Mouse (Mus musculus) MEL (cell line): ENCODE measurements at regions not wholly inside any gene's neighbourhood (a gene's known extent, or its start where the extent isn't known, plus 50 kb on each side); places are given as distances from the start of the nearest gene placed in this dataset.
"Not testable (repeated sequence)": the region's sequence is repeated elsewhere in the genome, so short reads cannot be mapped to it uniquely, and the experiment has no call there.

ENCODE experiments used
- CHD2 ChIP-seq: IDR thresholded peaks from 2 replicates; pipeline ENCODE4 v1.6.1; 2011; ENCODE audit warnings: low read length, improper control_type of control experiment
- CTCF ChIP-seq, 3 experiments: IDR thresholded peaks in 2 of 3; conservative IDR thresholded peaks in 1 of 3; 2 replicates each; pipeline ENCODE4 v1.5.1; 2011 to 2012; ENCODE audit warnings: low read length in 3 of 3, low read depth in 2 of 3, mild to moderate bottlenecking in 2 of 3, improper control_type of control experiment in 1 of 3, inconsistent platforms in 1 of 3, mixed read lengths in 1 of 3, moderate library complexity in 1 of 3; ENCODE audit not compliant: control insufficient read depth in 1 of 3, insufficient read depth in 1 of 3, poor library complexity in 1 of 3, severe bottlenecking in 1 of 3
- EP300 ChIP-seq, 2 experiments: IDR thresholded peaks; 2 replicates each; pipeline ENCODE4 v1.6.1; 2011; ENCODE audit warnings: improper control_type of control experiment in 2 of 2, low read length in 2 of 2, low read depth in 1 of 2, mild to moderate bottlenecking in 1 of 2
- KAT2A ChIP-seq: conservative IDR thresholded peaks from 2 replicates; pipeline ENCODE4 v1.6.1; 2012; ENCODE audit warnings: low read depth, low read length, improper control_type of control experiment, inconsistent platforms
- MAFK ChIP-seq: IDR thresholded peaks from 2 replicates; pipeline ENCODE4 v1.6.1; 2011; ENCODE audit warnings: low read depth, mild to moderate bottlenecking, low read length, improper control_type of control experiment, borderline replicate concordance
- MEF2A ChIP-seq: IDR thresholded peaks from 2 replicates; pipeline ENCODE4 v1.6.1; 2014; ENCODE audit warnings: low read depth, mild to moderate bottlenecking, inconsistent platforms, low read length, improper control_type of control experiment; ENCODE audit not compliant: poor library complexity, insufficient replicate concordance, severe bottlenecking; ENCODE audit errors: extremely low read depth
- NELFE ChIP-seq: IDR thresholded peaks from 2 replicates; pipeline ENCODE4 v1.6.1; 2011; ENCODE audit warnings: low read depth, low read length, improper control_type of control experiment
- POLR2A ChIP-seq, 2 experiments: IDR thresholded peaks; 2 replicates each; pipeline ENCODE4 v1.6.1; 2011 to 2012; ENCODE audit warnings: low read length in 2 of 2, mild to moderate bottlenecking in 2 of 2, control low read depth in 1 of 2, improper control_type of control experiment in 1 of 2, low read depth in 1 of 2, moderate library complexity in 1 of 2; ENCODE audit not compliant: control insufficient read depth in 1 of 2, insufficient read depth in 1 of 2, poor library complexity in 1 of 2
- POLR2AphosphoS5 ChIP-seq: IDR thresholded peaks from 2 replicates; pipeline ENCODE4 v1.6.1; 2012; ENCODE audit warnings: low read depth, borderline replicate concordance, mild to moderate bottlenecking, inconsistent platforms, low read length, moderate library complexity, mixed read lengths
- USF1 ChIP-seq: IDR thresholded peaks from 2 replicates; pipeline ENCODE4 v1.6.1; 2014; ENCODE audit warnings: low read depth, mild to moderate bottlenecking, inconsistent platforms, low read length, improper control_type of control experiment, moderate library complexity
- USF2 ChIP-seq, 2 experiments: IDR thresholded peaks; 2 replicates each; pipeline ENCODE4 v1.6.1; 2011 to 2012; ENCODE audit warnings: improper control_type of control experiment in 2 of 2, low read length in 2 of 2, borderline replicate concordance in 1 of 2, inconsistent platforms in 1 of 2, low read depth in 1 of 2, mild to moderate bottlenecking in 1 of 2; ENCODE audit not compliant: insufficient read depth in 1 of 2

- not testable (repeated sequence) for TF ChIP-seq POLR2AphosphoS5; CTCF (IDR thresholded peaks at IDR 0.05 in 2 of 3, conservative IDR thresholded peaks at IDR 0.05 in 1 of 3; ENCODE audit: control insufficient read depth in 1 of 3, insufficient read depth in 1 of 3, low read depth in 2 of 3, low read length in 3 of 3, poor library complexity in 1 of 3, severe bottlenecking in 1 of 3); MAFK; USF2 (IDR thresholded peaks at IDR 0.05; ENCODE audit: borderline replicate concordance in 1 of 2, insufficient read depth in 1 of 2, low read depth in 1 of 2, low read length in 2 of 2); POLR2A (IDR thresholded peaks at IDR 0.05; ENCODE audit: control insufficient read depth in 1 of 2, insufficient read depth in 1 of 2, low read depth in 1 of 2, low read length in 2 of 2, poor library complexity in 1 of 2); EP300 (IDR thresholded peaks at IDR 0.05; ENCODE audit: low read depth in 1 of 2, low read length in 2 of 2); KAT2A; CHD2; MEF2A; NELFE; USF1
Observed at GRCm38 (mm10) chr3:22296925-22297324, 220.5 kb downstream of the Tbl1xr1 start.
